Mouse (Mus musculus): ENCODE measurements around the gene Eif3i. TPM values are rescaled to one million over a fixed set of nuclear protein-coding genes. Genes with fewer than 3 reads are reported as not detected.
"Not testable (repeated sequence)": the region's sequence is repeated elsewhere in the genome, so short reads cannot be mapped to it uniquely, and the experiment has no call there.

Eif3i gene
- polyA plus RNA-seq, 1 experiment = 119 TPM

- Histone ChIP-seq H3K4me1 (ENCODE audit: control insufficient read depth, insufficient read depth, low read length) (no peaks in the 10 kb centered on the region), H3K27ac (ENCODE audit: insufficient read depth, low read depth, low read length) (no peak overlapping the region), H3K4me3 (ENCODE audit: insufficient read depth, low read length) (no peak overlapping the region)
- TF ChIP-seq POLR2A (IDR thresholded peaks at IDR 0.05; ENCODE audit: borderline replicate concordance, low read depth, low read length) = no peak
- TF ChIP-seq CTCF (IDR thresholded peaks at IDR 0.05; ENCODE audit: low read depth, low read length) = no peak
Observed at GRCm38 (mm10) chr4:129565139-129565538, 35.3 kb downstream of the Eif3i start.

GRCm38 (mm10) chr4:129563718-129564117 lies 36.7 kb downstream of the Eif3i start:
- no peak overlapping the region for H3K4me3 ChIP-seq (ENCODE audit: insufficient read depth, low read length)
- H3K4me1 ChIP-seq (ENCODE audit: control insufficient read depth, insufficient read depth, low read length) = no peaks in the 10 kb centered on the region
- no peak for TF ChIP-seq CTCF (IDR thresholded peaks at IDR 0.05; ENCODE audit: low read depth, low read length)
- no peak for TF ChIP-seq POLR2A (IDR thresholded peaks at IDR 0.05; ENCODE audit: borderline replicate concordance, low read depth, low read length)
- H3K27ac ChIP-seq (ENCODE audit: insufficient read depth, low read depth, low read length) = no peak overlapping the region

- TF ChIP-seq POLR2A (IDR thresholded peaks at IDR 0.05; ENCODE audit: borderline replicate concordance, low read depth, low read length) = no peak
- TF ChIP-seq CTCF (IDR thresholded peaks at IDR 0.05; ENCODE audit: low read depth, low read length) = no peak
- Histone ChIP-seq H3K27ac (ENCODE audit: insufficient read depth, low read depth, low read length) (no peak overlapping the region), H3K4me3 (ENCODE audit: insufficient read depth, low read length) (no peak overlapping the region), H3K4me1 (ENCODE audit: control insufficient read depth, insufficient read depth, low read length) (peaks cover 6% of the 10 kb centered on the region)
Observed at GRCm38 (mm10) chr4:129561184-129561583, 39.3 kb downstream of the Eif3i start.

DNA sequence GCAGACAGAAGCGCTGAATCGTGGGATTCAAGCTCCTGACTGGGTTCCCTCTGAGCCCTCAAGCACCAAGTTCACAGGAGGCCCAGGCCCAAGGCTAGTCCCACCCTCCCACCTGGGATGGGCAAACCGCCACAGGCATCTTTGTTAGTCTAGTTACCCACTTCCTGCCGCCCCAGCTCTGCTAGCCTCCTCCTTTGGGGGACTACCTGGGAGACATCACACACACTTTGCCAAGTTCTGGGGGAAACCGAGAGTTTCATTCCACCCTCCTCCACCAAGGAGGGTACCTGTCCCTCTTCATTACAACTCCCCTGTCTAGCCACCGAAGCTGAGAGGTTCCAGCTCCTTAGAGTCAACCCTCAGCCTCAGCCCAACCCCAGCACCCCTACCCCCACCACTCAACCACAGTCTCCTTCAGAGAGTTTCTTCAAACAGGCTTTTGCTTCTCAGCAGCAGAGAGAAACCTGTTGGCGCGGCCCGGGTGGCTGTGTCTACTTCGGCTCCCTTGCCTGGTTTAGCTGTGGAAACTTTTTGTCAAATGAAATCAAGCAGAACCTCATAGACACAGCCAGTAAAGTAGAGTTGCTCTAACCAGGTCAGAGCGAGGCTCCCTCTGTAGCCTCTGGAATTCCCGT lies 42.0 kb downstream of the Eif3i start:
- TF ChIP-seq CTCF (IDR thresholded peaks at IDR 0.05; ENCODE audit: low read depth, low read length) = no peak
- TF ChIP-seq POLR2A (IDR thresholded peaks at IDR 0.05; ENCODE audit: borderline replicate concordance, low read depth, low read length) = no peak
- no peak overlapping the region for H3K27ac ChIP-seq (ENCODE audit: insufficient read depth, low read depth, low read length)
- H3K4me3 ChIP-seq (ENCODE audit: insufficient read depth, low read length) = no peak overlapping the region
- H3K4me1 ChIP-seq (ENCODE audit: control insufficient read depth, insufficient read depth, low read length) = peaks cover 8% of the 10 kb centered on the region

DNA sequence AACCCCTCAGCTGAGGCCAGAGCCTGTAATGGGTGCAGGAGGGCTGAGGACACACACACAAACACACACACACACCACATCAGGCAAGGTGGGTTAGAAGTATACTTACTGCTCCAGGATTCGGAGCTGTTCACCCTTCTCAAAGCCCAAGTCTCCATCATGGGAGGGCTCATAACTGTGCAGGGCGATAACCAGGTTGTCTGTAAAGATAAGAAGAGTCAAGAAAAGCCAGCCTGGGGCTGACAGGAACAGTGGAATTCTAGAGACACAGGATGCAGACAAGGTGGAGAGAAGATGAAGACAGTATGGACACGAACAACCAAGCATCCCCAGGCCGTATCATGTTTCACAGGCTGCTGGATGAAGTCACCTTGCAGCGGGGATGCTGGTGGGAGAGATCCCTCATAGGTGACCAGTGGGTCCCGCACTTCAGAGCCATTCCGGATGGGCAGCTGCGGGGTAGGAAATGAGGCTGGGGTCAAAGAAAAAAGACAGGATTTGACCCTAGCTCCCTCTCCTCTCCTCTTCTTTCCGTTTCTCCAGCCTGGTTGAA lies 43.1 kb downstream of the Eif3i start:
- Histone ChIP-seq H3K4me3 (ENCODE audit: insufficient read depth, low read length) (no peak overlapping the region), H3K27ac (ENCODE audit: insufficient read depth, low read depth, low read length) (no peak overlapping the region)

GRCm38 (mm10) chr4:129556532-129557223 lies 43.8 kb downstream of the Eif3i start:
- Histone ChIP-seq H3K4me3 (ENCODE audit: insufficient read depth, low read length) (peak overlapping the region; percentile 69), H3K4me1 (ENCODE audit: control insufficient read depth, insufficient read depth, low read length) (peaks cover 8% of the 10 kb centered on the region), H3K27ac (ENCODE audit: insufficient read depth, low read depth, low read length) (peak overlapping the region; percentile 25; the same call in 1 of the 2 replicates)
- TF ChIP-seq POLR2A (IDR thresholded peaks at IDR 0.05; ENCODE audit: borderline replicate concordance, low read depth, low read length) (no peak), CTCF (IDR thresholded peaks at IDR 0.05; ENCODE audit: low read depth, low read length) (no peak)

More for the DNA sequence above, 43.1 kb downstream of the Eif3i start:
- peaks cover 8% of the 10 kb centered on the region for H3K4me1 ChIP-seq (ENCODE audit: control insufficient read depth, insufficient read depth, low read length)
- TF ChIP-seq CTCF (IDR thresholded peaks at IDR 0.05; ENCODE audit: low read depth, low read length) = no peak
- TF ChIP-seq POLR2A (IDR thresholded peaks at IDR 0.05; ENCODE audit: borderline replicate concordance, low read depth, low read length) = no peak

DNA sequence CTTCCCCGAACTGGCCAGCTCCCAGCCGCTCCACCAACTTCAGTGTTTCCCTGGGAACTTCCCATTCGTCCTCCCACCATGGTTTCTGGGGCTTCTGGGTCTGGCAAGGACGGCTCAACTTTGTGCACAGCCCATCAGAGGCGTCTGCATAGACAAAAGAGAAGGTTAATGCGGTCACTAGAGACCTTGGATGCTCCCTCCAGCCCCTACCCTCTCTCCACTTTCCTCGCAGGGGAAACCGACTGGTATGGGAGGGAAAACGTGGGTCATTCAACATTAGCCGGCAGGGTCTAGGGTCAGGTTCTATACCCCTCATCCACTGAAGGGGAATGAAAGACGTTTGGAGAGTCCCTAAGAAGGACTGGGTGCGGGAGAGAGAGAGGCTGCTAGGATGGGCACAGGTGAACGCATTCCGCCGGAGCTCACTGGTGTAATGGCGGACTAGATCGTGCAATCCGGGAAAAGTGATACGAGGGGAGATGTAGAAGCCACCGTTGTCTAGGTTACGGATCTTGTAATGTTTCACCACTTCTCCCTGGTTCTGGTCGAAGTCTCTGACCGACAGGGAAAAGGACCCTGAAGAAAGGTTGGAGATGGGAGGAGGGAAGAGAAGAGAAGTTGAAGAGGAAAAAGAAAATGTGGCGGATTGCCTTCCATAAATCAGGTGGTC lies 44.5 kb downstream of the Eif3i start:
- no peak for TF ChIP-seq POLR2A (IDR thresholded peaks at IDR 0.05; ENCODE audit: borderline replicate concordance, low read depth, low read length)
- no peak for TF ChIP-seq CTCF (IDR thresholded peaks at IDR 0.05; ENCODE audit: low read depth, low read length)
- 0 out of 2 replicates have a peak overlapping the region, but pooled peaks have one; percentile 11 for H3K27ac ChIP-seq (ENCODE audit: insufficient read depth, low read depth, low read length)
- peak overlapping the region; percentile 69 for H3K4me3 ChIP-seq (ENCODE audit: insufficient read depth, low read length)
- H3K4me1 ChIP-seq (ENCODE audit: control insufficient read depth, insufficient read depth, low read length) = peaks cover 8% of the 10 kb centered on the region

- TF ChIP-seq CTCF (IDR thresholded peaks at IDR 0.05; ENCODE audit: low read depth, low read length) = peak; percentile 84
- TF ChIP-seq POLR2A (IDR thresholded peaks at IDR 0.05; ENCODE audit: borderline replicate concordance, low read depth, low read length) = no peak
- Histone ChIP-seq H3K27ac (ENCODE audit: insufficient read depth, low read depth, low read length) (no peak overlapping the region), H3K4me1 (ENCODE audit: control insufficient read depth, insufficient read depth, low read length) (peaks cover 8% of the 10 kb centered on the region), H3K4me3 (ENCODE audit: insufficient read depth, low read length) (peak overlapping the region; percentile 69)
Observed at GRCm38 (mm10) chr4:129555421-129555861, 45.0 kb downstream of the Eif3i start.

GRCm38 (mm10) chr4:129554512-129554911 lies 45.9 kb downstream of the Eif3i start:
- H3K4me1 ChIP-seq (ENCODE audit: control insufficient read depth, insufficient read depth, low read length); H3K4me3 ChIP-seq (ENCODE audit: insufficient read depth, low read length); H3K27ac ChIP-seq (ENCODE audit: insufficient read depth, low read depth, low read length): not testable (repeated sequence)
